Mouse (Mus musculus) testis, adult 2 months (tissue): ENCODE data around the gene Krtap17-1. TPM values are rescaled to one million over a fixed set of nuclear protein-coding genes. Genes with fewer than 3 reads are reported as not detected.
A peak's percentile ranks its signal among the peaks of the same experiment; 100 is the strongest.

Experiments
- H3K27ac ChIP-seq: fragments of 200-500 bp; 2 replicates; pipeline ENCODE4 v1.5.1; 2012; ENCODE audit warnings: low read depth, low read length; ENCODE audit not compliant: control insufficient read depth, insufficient read depth
- H3K27me3 ChIP-seq: fragments of 200-500 bp; 2 replicates; pipeline ENCODE4 v1.6.1; 2012; ENCODE audit warnings: mild to moderate bottlenecking, low read length, moderate library complexity; ENCODE audit not compliant: control insufficient read depth, insufficient read depth
- H3K36me3 ChIP-seq: fragments of 200-500 bp; 2 replicates; pipeline ENCODE4 v1.6.1; 2012; ENCODE audit warnings: mild to moderate bottlenecking, low read length; ENCODE audit not compliant: control insufficient read depth, insufficient read depth
- H3K4me1 ChIP-seq: fragments of 200-500 bp; 2 replicates; pipeline ENCODE4 v1.6.1; 2012; ENCODE audit warnings: low read length; ENCODE audit not compliant: control insufficient read depth, insufficient read depth
- H3K4me3 ChIP-seq: fragments of 200-500 bp; 2 replicates; pipeline ENCODE4 v1.5.1; 2012; ENCODE audit warnings: low read depth, mild to moderate bottlenecking, low read length, moderate library complexity, mixed read lengths; ENCODE audit not compliant: control insufficient read depth
- CTCF ChIP-seq: fragments of 200-500 bp; IDR thresholded peaks from 2 replicates; pipeline ENCODE4 v1.5.1; 2012; ENCODE audit warnings: low read depth, mild to moderate bottlenecking, inconsistent platforms, low read length, moderate library complexity; ENCODE audit not compliant: control insufficient read depth, insufficient read depth, insufficient replicate concordance
- POLR2A ChIP-seq: fragments of 200-500 bp; IDR thresholded peaks from 2 replicates; pipeline ENCODE4 v1.6.1; 2012; ENCODE audit warnings: low read depth, mild to moderate bottlenecking, inconsistent platforms, low read length, moderate library complexity; ENCODE audit not compliant: control insufficient read depth
- polyA plus RNA-seq: library from polyadenylated mRNA; depleted of rRNA; stranded (reverse); fragments of >200 nt; gene quantifications from 2 replicates; pipeline ENCODE4 v1.2.3, GENCODE M21; 2012

The Krtap17-1 gene
- polyA plus RNA-seq, 1 experiment = 2.0 TPM

DNA sequence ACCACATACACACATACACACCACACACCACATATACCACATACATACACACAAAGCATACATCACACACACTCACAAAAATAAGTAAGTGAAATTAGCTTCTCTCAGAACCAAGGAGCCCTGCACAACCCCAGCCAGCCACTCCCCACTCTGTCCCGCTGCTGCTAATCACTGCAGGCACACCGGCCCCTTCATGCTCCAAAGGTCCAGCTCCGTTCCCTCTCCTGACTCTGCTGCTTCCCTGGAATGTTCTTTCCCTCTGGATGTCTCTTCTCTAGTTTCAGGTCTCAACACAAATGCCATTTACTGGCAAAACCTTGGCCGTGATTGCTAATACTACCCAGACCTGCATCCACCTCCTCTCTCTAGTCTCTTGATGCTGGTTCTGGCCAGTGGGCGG is 16.9 kb upstream of the Krtap17-1 start:
- no peaks in the 10 kb centered on the region for H3K36me3 ChIP-seq
- H3K4me3 ChIP-seq = no peak overlapping the region
- TF ChIP-seq POLR2A (no peak), CTCF (no peak)
- no peaks in the 10 kb centered on the region for H3K4me1 ChIP-seq
- no peaks in the 10 kb centered on the region for H3K27me3 ChIP-seq
- H3K27ac ChIP-seq = no peak overlapping the region

- Histone ChIP-seq H3K4me1 (no peaks in the 10 kb centered on the region), H3K36me3 (no peaks in the 10 kb centered on the region)
- TF ChIP-seq CTCF = no peak
- no peak for TF ChIP-seq POLR2A
Measured at GRCm38 (mm10) chr11:100008336-100008735, 14.5 kb upstream of the Krtap17-1 start.

DNA sequence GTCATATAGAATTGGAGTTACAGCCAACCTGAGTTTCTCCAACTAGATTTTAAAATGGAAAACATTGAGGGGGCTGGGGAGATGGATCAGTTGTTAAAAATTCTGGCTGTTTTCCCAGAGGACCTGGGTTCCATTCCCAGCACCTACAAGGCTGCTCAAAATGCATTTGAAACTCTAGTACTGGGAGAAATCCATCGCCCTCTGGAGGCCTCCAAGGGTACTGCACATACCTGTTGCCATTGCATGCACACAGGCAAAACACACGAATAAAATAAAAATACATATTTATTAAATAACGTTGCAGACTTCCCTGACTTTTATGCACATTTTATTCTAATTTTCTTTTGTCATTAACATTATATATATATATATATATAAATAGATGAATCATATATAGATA is 12.8 kb upstream of the Krtap17-1 start:
- Histone ChIP-seq H3K4me1 (no peaks in the 10 kb centered on the region), H3K4me3 (no peak overlapping the region), H3K27ac (no peak overlapping the region), H3K27me3 (no peaks in the 10 kb centered on the region), H3K36me3 (no peaks in the 10 kb centered on the region)
- TF ChIP-seq POLR2A = no peak
- TF ChIP-seq CTCF = peak; percentile 44; the same call in 1 of the 2 replicates

More at GRCm38 (mm10) chr11:100008336-100008735, 14.5 kb upstream of the Krtap17-1 start:
- Histone ChIP-seq H3K27ac (no peak overlapping the region), H3K4me3 (no peak overlapping the region), H3K27me3 (no peaks in the 10 kb centered on the region)

- no peaks in the 10 kb centered on the region for H3K4me1 ChIP-seq
- no peaks in the 10 kb centered on the region for H3K36me3 ChIP-seq
- no peak overlapping the region for H3K27ac ChIP-seq
- no peaks in the 10 kb centered on the region for H3K27me3 ChIP-seq
- no peak overlapping the region for H3K4me3 ChIP-seq
- no peak for TF ChIP-seq POLR2A
- TF ChIP-seq CTCF = no peak
Measured at GRCm38 (mm10) chr11:100005905-100006304, 12.1 kb upstream of the Krtap17-1 start.

DNA sequence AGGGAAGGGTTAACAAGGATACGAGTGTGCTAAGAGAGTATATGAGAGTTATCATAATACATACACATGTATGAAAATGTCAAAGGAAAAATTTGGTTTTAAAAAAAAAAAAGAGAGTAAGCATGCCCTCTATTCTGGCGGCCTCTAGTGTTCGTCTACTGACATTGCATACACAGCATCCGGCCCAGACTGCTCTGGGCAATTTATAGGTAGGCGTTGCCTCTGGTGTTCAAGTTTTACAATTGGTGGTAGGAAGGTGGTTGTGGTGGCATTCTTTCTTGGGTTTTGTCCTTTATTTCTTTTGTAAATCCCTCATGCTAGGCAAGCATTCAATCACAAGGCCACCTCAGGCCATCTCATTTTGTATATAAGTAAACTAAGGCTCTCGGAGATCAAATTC is 11.1 kb upstream of the Krtap17-1 start:
- TF ChIP-seq CTCF (peak; percentile 50; the same call in 1 of the 2 replicates), POLR2A (no peak)
- Histone ChIP-seq H3K27ac (no peak overlapping the region), H3K27me3 (no peaks in the 10 kb centered on the region), H3K4me1 (no peaks in the 10 kb centered on the region), H3K36me3 (no peaks in the 10 kb centered on the region), H3K4me3 (no peak overlapping the region)

DNA sequence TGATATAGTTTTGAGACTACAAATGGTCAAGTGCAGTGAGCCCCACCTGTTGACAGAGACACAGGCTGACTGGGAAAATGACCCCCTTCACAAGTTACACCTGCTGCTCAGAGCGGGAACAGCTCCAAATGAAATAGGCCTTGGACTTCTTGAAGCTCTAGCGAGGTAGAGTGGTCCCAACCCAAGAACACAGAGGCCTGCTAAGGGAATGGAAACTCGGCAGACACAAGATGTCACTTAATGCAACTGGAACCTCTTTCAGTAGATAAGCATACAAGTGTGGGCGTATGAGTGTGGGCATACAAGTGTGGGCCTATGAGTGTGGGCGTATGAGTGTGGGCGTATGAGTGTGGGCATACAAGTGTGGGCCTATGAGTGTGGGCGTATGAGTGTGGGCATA is 5.3 kb upstream of the Krtap17-1 start:
- Histone ChIP-seq H3K27ac (no peak overlapping the region), H3K4me3 (no peak overlapping the region), H3K4me1 (no peaks in the 10 kb centered on the region), H3K36me3 (no peaks in the 10 kb centered on the region), H3K27me3 (no peaks in the 10 kb centered on the region)
- TF ChIP-seq POLR2A (no peak), CTCF (no peak)

DNA sequence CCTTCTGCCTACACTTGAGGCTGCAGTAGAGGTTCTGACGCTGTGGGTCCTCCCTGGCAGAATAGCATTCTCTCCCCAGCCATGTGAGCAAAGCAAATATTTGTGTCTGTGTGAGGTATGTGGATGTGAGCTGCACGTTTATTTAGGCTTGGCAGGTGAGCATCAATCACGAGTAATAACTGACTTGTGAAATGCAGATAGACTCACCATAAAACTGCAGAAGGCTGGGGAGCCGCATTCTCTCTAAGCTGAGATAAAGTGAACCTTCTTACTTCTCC is 529 bp upstream of the Krtap17-1 start:
- TF ChIP-seq CTCF = no peak
- TF ChIP-seq POLR2A = no peak

GRCm38 (mm10) chr11:99990571-99990970 is 3.2 kb downstream of the Krtap17-1 start:
- Histone ChIP-seq H3K27ac (no peak overlapping the region), H3K4me1 (peaks cover 2% of the 10 kb centered on the region; the same call in 1 of the 2 replicates), H3K4me3 (no peak overlapping the region), H3K36me3 (no peaks in the 10 kb centered on the region), H3K27me3 (no peaks in the 10 kb centered on the region)
- no peak for TF ChIP-seq CTCF
- TF ChIP-seq POLR2A = no peak

More for the DNA sequence above, 529 bp upstream of the Krtap17-1 start:
- peaks cover 2% of the 10 kb centered on the region; the same call in 1 of the 2 replicates for H3K4me1 ChIP-seq
- no peaks in the 10 kb centered on the region for H3K27me3 ChIP-seq
- no peak overlapping the region for H3K27ac ChIP-seq
- no peak overlapping the region for H3K4me3 ChIP-seq
- H3K36me3 ChIP-seq = no peaks in the 10 kb centered on the region
